Mouse (Mus musculus): Measurements from ENCODE around the gene Dennd2a. TPM values are rescaled to one million over a fixed set of nuclear protein-coding genes. Genes with fewer than 3 reads are reported as not detected.

Gene Dennd2a
- polyA plus RNA-seq, 1 experiment from 2014 or later, result 26.1 TPM

- Histone ChIP-seq H3K27ac (replicated peaks) (peak overlapping the region; percentile 46), H3K27me3 (no peaks in the 10 kb centered on the region), H3K4me1 (replicated peaks) (no peaks in the 10 kb centered on the region), H3K36me3 (no peaks in the 10 kb centered on the region), H3K9ac (no peak overlapping the region), H3K9me3 (no peaks in the 10 kb centered on the region), H3K4me2 (no peak overlapping the region), H3K4me3 (no peak overlapping the region)
- 3% methylated on average over 2 of the region's 2 CpGs for WGBS
- ATAC-seq (ENCODE audit: low read depth), result peak; percentile 50
Observed at GRCm38 (mm10) chr6:39434886-39435492, 122.7 kb downstream of the Dennd2a start.

GRCm38 (mm10) chr6:39434111-39434885 lies 123.4 kb downstream of the Dennd2a start:
- no peaks in the 10 kb centered on the region for H3K36me3 ChIP-seq
- no peaks in the 10 kb centered on the region for H3K4me1 ChIP-seq (replicated peaks)
- 47% methylated on average over 2 of the region's 2 CpGs for WGBS
- no peaks in the 10 kb centered on the region for H3K9me3 ChIP-seq
- no peak overlapping the region for H3K4me3 ChIP-seq
- peak overlapping the region; percentile 46 for H3K27ac ChIP-seq (replicated peaks)
- H3K27me3 ChIP-seq, result no peaks in the 10 kb centered on the region
- H3K9ac ChIP-seq, result no peak overlapping the region
- no peak overlapping the region for H3K4me2 ChIP-seq
- no peak for ATAC-seq (ENCODE audit: low read depth)

GRCm38 (mm10) chr6:39433701-39434100 lies 124.0 kb downstream of the Dennd2a start:
- H3K27me3 ChIP-seq, result no peaks in the 10 kb centered on the region
- H3K27ac ChIP-seq (replicated peaks), result no peak overlapping the region
- H3K4me2 ChIP-seq, result no peak overlapping the region
- no peak overlapping the region for H3K4me3 ChIP-seq
- no peaks in the 10 kb centered on the region for H3K9me3 ChIP-seq
- no peaks in the 10 kb centered on the region for H3K4me1 ChIP-seq (replicated peaks)
- ATAC-seq (ENCODE audit: low read depth), result no peak
- H3K36me3 ChIP-seq, result no peaks in the 10 kb centered on the region
- no peak overlapping the region for H3K9ac ChIP-seq

- WGBS, result 85% methylated on average over 4 of the region's 4 CpGs
- no peak for ATAC-seq (ENCODE audit: low read depth)
- Histone ChIP-seq H3K9ac (no peak overlapping the region), H3K27ac (replicated peaks) (no peak overlapping the region), H3K4me3 (no peak overlapping the region), H3K9me3 (no peaks in the 10 kb centered on the region), H3K4me2 (no peak overlapping the region), H3K27me3 (no peaks in the 10 kb centered on the region), H3K4me1 (replicated peaks) (no peaks in the 10 kb centered on the region), H3K36me3 (no peaks in the 10 kb centered on the region)
Observed at GRCm38 (mm10) chr6:39433174-39433573, 124.5 kb downstream of the Dennd2a start.

GRCm38 (mm10) chr6:39430722-39431121 lies 126.9 kb downstream of the Dennd2a start:
- no peaks in the 10 kb centered on the region for H3K4me1 ChIP-seq (replicated peaks)
- H3K4me2 ChIP-seq, result no peak overlapping the region
- H3K27ac ChIP-seq (replicated peaks), result no peak overlapping the region
- no peak for ATAC-seq (ENCODE audit: low read depth)
- H3K4me3 ChIP-seq, result no peak overlapping the region
- no peaks in the 10 kb centered on the region for H3K27me3 ChIP-seq
- H3K9me3 ChIP-seq, result no peaks in the 10 kb centered on the region
- 80% methylated on average over 11 of the region's 11 CpGs for WGBS
- H3K9ac ChIP-seq, result no peak overlapping the region
- H3K36me3 ChIP-seq, result no peaks in the 10 kb centered on the region

- 86% methylated on average over 6 of the region's 6 CpGs for WGBS
Observed at GRCm38 (mm10) chr6:39429007-39429788, 128.5 kb downstream of the Dennd2a start.

GRCm38 (mm10) chr6:39427276-39428003 lies 130.2 kb downstream of the Dennd2a start:
- no peak for ATAC-seq (ENCODE audit: low read depth)
- H3K4me2 ChIP-seq, result no peak overlapping the region
- 83% methylated on average over 4 of the region's 4 CpGs for WGBS
- H3K36me3 ChIP-seq, result no peaks in the 10 kb centered on the region
- no peaks in the 10 kb centered on the region for H3K9me3 ChIP-seq
- H3K27me3 ChIP-seq, result no peaks in the 10 kb centered on the region
- no peak overlapping the region for H3K27ac ChIP-seq (replicated peaks)
- H3K4me3 ChIP-seq, result no peak overlapping the region
- H3K9ac ChIP-seq, result no peak overlapping the region
- H3K4me1 ChIP-seq (replicated peaks), result no peaks in the 10 kb centered on the region

More at GRCm38 (mm10) chr6:39429007-39429788, 128.5 kb downstream of the Dennd2a start:
- H3K4me1 ChIP-seq (replicated peaks), result no peaks in the 10 kb centered on the region
- H3K9ac ChIP-seq, result no peak overlapping the region
- no peaks in the 10 kb centered on the region for H3K9me3 ChIP-seq
- no peak for ATAC-seq (ENCODE audit: low read depth)
- no peaks in the 10 kb centered on the region for H3K27me3 ChIP-seq
- H3K36me3 ChIP-seq, result no peaks in the 10 kb centered on the region
- no peak overlapping the region for H3K4me2 ChIP-seq
- no peak overlapping the region for H3K4me3 ChIP-seq
- no peak overlapping the region for H3K27ac ChIP-seq (replicated peaks)

GRCm38 (mm10) chr6:39426725-39427124 lies 130.9 kb downstream of the Dennd2a start:
- ATAC-seq (ENCODE audit: low read depth), result no peak

GRCm38 (mm10) chr6:39425181-39425580 lies 132.5 kb downstream of the Dennd2a start:
- no peak for ATAC-seq (ENCODE audit: low read depth)
- Histone ChIP-seq H3K9me3 (no peaks in the 10 kb centered on the region), H3K4me2 (no peak overlapping the region), H3K4me1 (replicated peaks) (0 out of 2 replicates have a peak, but pooled peaks cover 5% of the 10 kb centered on the region), H3K27ac (replicated peaks) (no peak overlapping the region), H3K4me3 (no peak overlapping the region), H3K36me3 (no peaks in the 10 kb centered on the region), H3K9ac (no peak overlapping the region), H3K27me3 (peaks cover 6% of the 10 kb centered on the region; the same call in 1 of the 2 replicates)
- 86% methylated on average over 2 of the region's 2 CpGs for WGBS

More at GRCm38 (mm10) chr6:39426725-39427124, 130.9 kb downstream of the Dennd2a start:
- Histone ChIP-seq H3K36me3 (no peaks in the 10 kb centered on the region), H3K9ac (no peak overlapping the region), H3K4me2 (no peak overlapping the region), H3K4me3 (no peak overlapping the region), H3K9me3 (no peaks in the 10 kb centered on the region), H3K4me1 (replicated peaks) (no peaks in the 10 kb centered on the region), H3K27me3 (peaks cover 5% of the 10 kb centered on the region; the same call in 1 of the 2 replicates), H3K27ac (replicated peaks) (no peak overlapping the region)
- WGBS, result 83% methylated on average over 4 of the region's 4 CpGs

- Histone ChIP-seq H3K4me2 (no peak overlapping the region), H3K4me1 (replicated peaks) (peaks cover 8% of the 10 kb centered on the region), H3K9ac (no peak overlapping the region), H3K4me3 (no peak overlapping the region), H3K36me3 (no peaks in the 10 kb centered on the region), H3K9me3 (no peaks in the 10 kb centered on the region), H3K27me3 (peaks cover 6% of the 10 kb centered on the region; the same call in 1 of the 2 replicates), H3K27ac (replicated peaks) (no peak overlapping the region)
- ATAC-seq (ENCODE audit: low read depth), result no peak
- WGBS, result 89% methylated on average over 7 of the region's 7 CpGs
Observed at GRCm38 (mm10) chr6:39423686-39424085, 134.0 kb downstream of the Dennd2a start.

- no peak overlapping the region for H3K27ac ChIP-seq (replicated peaks)
- WGBS, result 69% methylated on average over 6 of the region's 6 CpGs
- no peaks in the 10 kb centered on the region for H3K36me3 ChIP-seq
- no peak overlapping the region for H3K4me2 ChIP-seq
- H3K27me3 ChIP-seq, result peaks cover 6% of the 10 kb centered on the region; the same call in 1 of the 2 replicates
- ATAC-seq (ENCODE audit: low read depth), result no peak
- peaks cover 13% of the 10 kb centered on the region for H3K4me1 ChIP-seq (replicated peaks)
- H3K9me3 ChIP-seq, result no peaks in the 10 kb centered on the region
- no peak overlapping the region for H3K4me3 ChIP-seq
- no peak overlapping the region for H3K9ac ChIP-seq
Observed at GRCm38 (mm10) chr6:39423130-39423551, 134.5 kb downstream of the Dennd2a start.
